Mouse (Mus musculus) kidney, adult 2 months (tissue): ENCODE measurements around the gene Srf.

Source experiments
- CTCF ChIP-seq: fragments of 200-500 bp; conservative IDR thresholded peaks from 2 replicates; pipeline ENCODE4 v1.5.1; 2011; ENCODE audit warnings: low read depth, mild to moderate bottlenecking, control low read depth, low read length, moderate library complexity, mixed read lengths; ENCODE audit not compliant: insufficient read depth, insufficient read length
- POLR2A ChIP-seq: fragments of 200-500 bp; IDR thresholded peaks from one replicate; pipeline ENCODE4 v1.6.1; 2011; ENCODE audit warnings: low read depth, low read length, control low read depth

GRCm38 (mm10) chr17:46548741-46549140 is 7.2 kb downstream of the Srf start:
- no peak for TF ChIP-seq CTCF
- no peak for TF ChIP-seq POLR2A
